Mouse (Mus musculus) liver, embryonic 14.5 days (tissue): ENCODE measurements around the gene Zdhhc20.

ENCODE experiments used
- CTCF ChIP-seq: IDR thresholded peaks from 2 replicates; pipeline ENCODE4 v1.5.1; 2016; ENCODE audit warnings: antibody characterized with exemption, low read depth, control low read depth
- EP300 ChIP-seq: IDR thresholded peaks from 2 replicates; pipeline ENCODE4 v1.6.1; 2016; ENCODE audit warnings: antibody characterized with exemption, low read depth

- no peak for TF ChIP-seq CTCF
- no peak for TF ChIP-seq EP300
Measured at GRCm38 (mm10) chr14:57911316-57911715, 21.2 kb upstream of the Zdhhc20 start.
